ENCODE assay signal across 15 mouse cellular contexts in genomic region chr12:111137079-111137478, GRCm38 (mm10). TPM values are rescaled to one million over a fixed set of nuclear protein-coding genes. Genes with fewer than 3 reads are reported as not detected.
DNase-seq lines count a peak whose midpoint lies in the region; ATAC-seq and TF ChIP-seq lines count a peak whose summit lies in the region.
"Had no signal": no experiment of that assay in that cellular context is flagged by ENCODE, and none has a peak within 500 bp of the region (broad histone marks: within the 10 kb centered on the region; RNA-seq: fewer than 3 reads in every experiment).

No protein-coding gene starts in this region.

- no peak overlapping the region for H3K27ac ChIP-seq in hindbrain, postnatal 0 days
- no peak overlapping the region for H3K27ac ChIP-seq in hindbrain, embryonic 14.5 days
- H3K27ac ChIP-seq in liver, embryonic 11.5 days (ENCODE audit: low read depth, low read length), result no peak overlapping the region
- H3K27ac ChIP-seq: limb, embryonic 10.5 days had no signal

- H3K9ac ChIP-seq in hindbrain, postnatal 0 days (replicated peaks; ENCODE audit: low read length), result no peak overlapping the region
- no peak overlapping the region for H3K9ac ChIP-seq in hindbrain, embryonic 14.5 days
- H3K9ac ChIP-seq in liver, embryonic 11.5 days (ENCODE audit: low read depth, low read length), result no peak overlapping the region
- H3K9ac ChIP-seq: forebrain, postnatal 0 days had no signal

- WGBS in hindbrain, postnatal 0 days, result 65% methylated on average over 2 of the region's 2 CpGs
- 54% methylated on average over 2 of the region's 2 CpGs for WGBS in hindbrain, embryonic 14.5 days
- 52% methylated on average over 2 of the region's 2 CpGs for WGBS in liver, embryonic 11.5 days

- 0 out of 2 replicates have a peak, but pooled peaks cover 13% of the 10 kb centered on the region for H3K4me1 ChIP-seq in hindbrain, postnatal 0 days (ENCODE audit: insufficient read depth, low read length)
- H3K4me1 ChIP-seq in hindbrain, embryonic 14.5 days (replicated peaks; ENCODE audit: control insufficient read depth, insufficient read depth, low read length), result no peaks in the 10 kb centered on the region
- no peaks in the 10 kb centered on the region; the same call in 1 of the 2 replicates for H3K4me1 ChIP-seq in liver, embryonic 11.5 days (replicated peaks; ENCODE audit: control insufficient read depth, insufficient read depth, low read length)

- DNase-seq in hindbrain, postnatal 0 days (ENCODE audit: low spot score), result no peak
- no peak for DNase-seq in hindbrain, embryonic 14.5 days (ENCODE audit: low spot score)
- DNase-seq in spleen, postnatal 36 days (ENCODE audit: low spot score in 2 of 2), result peak; percentile 28 to 30
- DNase-seq in spleen, postnatal 4 days (ENCODE audit: low spot score in 2 of 2), result no peak
- DNase-seq in liver, embryonic 11.5 days (ENCODE audit: low spot score), result no peak
- DNase-seq in ovary, postnatal 10 days (ENCODE audit: low spot score), result no peak
- no peak for DNase-seq in heart, adult 9 months (ENCODE audit: low spot score in 2 of 2)
- DNase-seq in cerebellum, adult 8-10 months, result no peak
- DNase-seq: cerebellum, adult 9-11 months; forebrain, postnatal 0 days; heart, adult 11 months; heart, postnatal 36 days; kidney, adult 18-20 months had no signal

- ATAC-seq in hindbrain, postnatal 0 days, result no peak
- ATAC-seq in hindbrain, embryonic 14.5 days (ENCODE audit: low FRiP score), result no peak
- peak; percentile 69 for ATAC-seq in liver, embryonic 11.5 days (replicated peaks; ENCODE audit: low FRiP score)
- ATAC-seq: forebrain, postnatal 0 days had no signal

- H3K4me2 ChIP-seq in hindbrain, postnatal 0 days (ENCODE audit: low read depth, low read length), result no peak overlapping the region
- H3K4me2 ChIP-seq in hindbrain, embryonic 14.5 days (replicated peaks), result no peak overlapping the region
- H3K4me2 ChIP-seq in liver, embryonic 11.5 days, result no peak overlapping the region

- H3K36me3 ChIP-seq in hindbrain, postnatal 0 days (ENCODE audit: insufficient read depth, low read length), result no peaks in the 10 kb centered on the region
- H3K36me3 ChIP-seq in hindbrain, embryonic 14.5 days (replicated peaks; ENCODE audit: control insufficient read depth, insufficient read depth), result no peaks in the 10 kb centered on the region
- no peaks in the 10 kb centered on the region for H3K36me3 ChIP-seq in liver, embryonic 11.5 days (ENCODE audit: control insufficient read depth, insufficient read depth, low read length)
- H3K36me3 ChIP-seq: limb, embryonic 10.5 days had no signal

- no peaks in the 10 kb centered on the region for H3K9me3 ChIP-seq in hindbrain, postnatal 0 days (ENCODE audit: low read length)
- H3K9me3 ChIP-seq in hindbrain, embryonic 14.5 days (ENCODE audit: control insufficient read depth, low read length), result no peaks in the 10 kb centered on the region
- no peaks in the 10 kb centered on the region for H3K9me3 ChIP-seq in liver, embryonic 11.5 days (ENCODE audit: control insufficient read depth, low read length)
- H3K9me3 ChIP-seq: limb, embryonic 10.5 days had no signal

- H3K4me3 ChIP-seq in hindbrain, postnatal 0 days (ENCODE audit: low read length), result no peak overlapping the region
- no peak overlapping the region for H3K4me3 ChIP-seq in hindbrain, embryonic 14.5 days (replicated peaks; ENCODE audit: low read length)
- no peak overlapping the region for H3K4me3 ChIP-seq in liver, embryonic 11.5 days (ENCODE audit: low read depth, low read length)
- H3K4me3 ChIP-seq: limb, embryonic 10.5 days had no signal

- no peaks in the 10 kb centered on the region for H3K27me3 ChIP-seq in hindbrain, postnatal 0 days (ENCODE audit: insufficient read depth, low read length)
- H3K27me3 ChIP-seq in hindbrain, embryonic 14.5 days (ENCODE audit: control insufficient read depth, insufficient read depth, low read length), result no peaks in the 10 kb centered on the region
- H3K27me3 ChIP-seq in liver, embryonic 11.5 days (replicated peaks; ENCODE audit: control insufficient read depth, insufficient read depth, low read length), result no peaks in the 10 kb centered on the region

- peak; percentile 8; the same call in 1 of the 2 replicates for TF ChIP-seq CTCF in hindbrain, postnatal 0 days (IDR thresholded peaks at IDR 0.05; ENCODE audit: low read depth)

RNA-seq across cellular contexts. Expression of gene Traf3, which starts 29.1 kb away (rescaled TPM):
- total RNA-seq in hindbrain, postnatal 0 days (2014; rRNA removed), result 35.8 and 40.8 TPM in 2 replicates
- polyA plus RNA-seq in hindbrain, postnatal 0 days (2015; fragmentation: Nextera tagmentation; extraction: Ambion mirVana), result 12.9 and 13.7 TPM in 2 replicates
- 20.9 and 22.5 TPM in 2 replicates for polyA plus RNA-seq in hindbrain, embryonic 14.5 days (2014; fragmentation: Nextera tagmentation; extraction: Ambion mirVana)
- 7.4 and 9.1 TPM in 2 replicates for polyA plus RNA-seq in liver, embryonic 11.5 days (2014; fragmentation: Nextera tagmentation; extraction: Ambion mirVana)

RNA-seq across cellular contexts. Expression of gene 4930595D18Rik, which starts 47.2 kb away (rescaled TPM):
- total RNA-seq in hindbrain, postnatal 0 days (2014; rRNA removed), result not detected in 2 replicates
- polyA plus RNA-seq in hindbrain, postnatal 0 days (2015; fragmentation: Nextera tagmentation; extraction: Ambion mirVana), result not detected in 2 replicates
- not detected in 2 replicates for polyA plus RNA-seq in hindbrain, embryonic 14.5 days (2014; fragmentation: Nextera tagmentation; extraction: Ambion mirVana)
- polyA plus RNA-seq in liver, embryonic 11.5 days (2014; fragmentation: Nextera tagmentation; extraction: Ambion mirVana), result not detected in 2 replicates
- total RNA-seq: heart, postnatal 36 days; megakaryocyte, adult 5-6 weeks had no signal
- polyA plus RNA-seq: forebrain, postnatal 0 days; limb, embryonic 10.5 days had no signal

Comparison
In these comparisons a context has a peak if more than half of its experiments do, and no peak if none do; other contexts are left out.
1. DNase-seq: peak in spleen, postnatal 36 days (2 of 2); none in hindbrain, postnatal 0 days (single experiment), hindbrain, embryonic 14.5 days (single experiment), spleen, postnatal 4 days (0 of 2), liver, embryonic 11.5 days (single experiment), ovary, postnatal 10 days (single experiment), heart, adult 9 months (0 of 2) and cerebellum, adult 8-10 months (single experiment).